Mouse (Mus musculus) bone marrow macrophage, adult 2 months (primary cell): ENCODE results near the gene Tead1.

Experiments used
- CTCF ChIP-seq: IDR thresholded peaks from 2 replicates; pipeline ENCODE4 v1.5.1; 2012; ENCODE audit warnings: low read depth, mild to moderate bottlenecking, low read length, moderate library complexity
- POLR2A ChIP-seq: IDR thresholded peaks from 2 replicates; pipeline ENCODE4 v1.6.1; 2012; ENCODE audit warnings: mild to moderate bottlenecking, low read depth, low read length, borderline replicate concordance

- TF ChIP-seq POLR2A = no peak
- no peak for TF ChIP-seq CTCF
Measured at GRCm38 (mm10) chr7:112813731-112814306, 134.7 kb downstream of the Tead1 start.
